In genomic region chr10:119382257-119382656, GRCm38 (mm10) we compare ENCODE assay signal across 18 mouse cellular contexts.
DNase-seq lines count a peak whose midpoint lies in the region; TF ChIP-seq lines count a peak whose summit lies in the region.
"Had no signal": no experiment of that assay in that cellular context is flagged by ENCODE, and none has a peak within 500 bp of the region (broad histone marks: within the 10 kb centered on the region; RNA-seq: fewer than 3 reads in every experiment).

No protein-coding gene starts in this region.

- 20% methylated on average over 11 of the region's 11 CpGs for WGBS in thymus, adult 2 months

- H3K4me3 ChIP-seq in thymus, adult 2 months (ENCODE audit: control insufficient read depth, insufficient read depth, low read length), result no peak overlapping the region
- H3K4me3 ChIP-seq: embryonic facial prominence, embryonic 13.5 days; forebrain, embryonic 10.5 days; heart, adult 2 months; liver, embryonic 12.5 days; lung, embryonic 15.5 days had no signal

- TF ChIP-seq CTCF in thymus, adult 2 months (IDR thresholded peaks at IDR 0.05; ENCODE audit: borderline replicate concordance, control insufficient read depth, extremely low read depth, insufficient read depth, low read length, poor library complexity), result no peak

- peak; percentile 8 to 9 for DNase-seq in spleen, postnatal 36 days (ENCODE audit: low spot score in 2 of 2)
- DNase-seq in spleen, postnatal 14 days (ENCODE audit: low spot score in 2 of 2), result no peak
- peak; percentile 60 for DNase-seq in induced T-regulatory cell, adult 2 months (ENCODE audit: low read depth)
- DNase-seq in thymus, adult 2 months, result peak; percentile 34
- DNase-seq in cerebellum, adult 9-10 months, result no peak
- DNase-seq in cerebellum, adult 18-20 months, result no peak
- DNase-seq in ovary, postnatal 36 days (ENCODE audit: low spot score), result no peak
- DNase-seq: cerebellum, adult 11 months; heart, adult 2 months; kidney, adult 9 months; kidney, postnatal 4 days; layer of hippocampus, postnatal 36 days; left cerebral cortex, postnatal 4 days had no signal

- no peaks in the 10 kb centered on the region for H3K27me3 ChIP-seq in thymus, adult 2 months (ENCODE audit: control insufficient read depth, insufficient read depth, low read length)
- H3K27me3 ChIP-seq: embryonic facial prominence, embryonic 13.5 days; liver, embryonic 12.5 days; lung, embryonic 15.5 days had no signal

- no peak for TF ChIP-seq POLR2A in thymus, adult 2 months (IDR thresholded peaks at IDR 0.05; ENCODE audit: control insufficient read depth, extremely low read depth, insufficient read depth, low read length, poor library complexity)

- no peaks in the 10 kb centered on the region for H3K4me1 ChIP-seq in thymus, adult 2 months (replicated peaks; ENCODE audit: control insufficient read depth, insufficient read depth, low read length)
- H3K4me1 ChIP-seq: embryonic facial prominence, embryonic 13.5 days; forebrain, embryonic 10.5 days; liver, embryonic 12.5 days; lung, embryonic 15.5 days had no signal

- H3K36me3 ChIP-seq in thymus, adult 2 months (ENCODE audit: control insufficient read depth, insufficient read depth, low read length), result no peaks in the 10 kb centered on the region
- H3K36me3 ChIP-seq: embryonic facial prominence, embryonic 13.5 days; forebrain, embryonic 10.5 days; liver, embryonic 12.5 days; lung, embryonic 15.5 days had no signal

- no peak overlapping the region for H3K27ac ChIP-seq in thymus, adult 2 months (ENCODE audit: control insufficient read depth, insufficient read depth, low read length)
- H3K27ac ChIP-seq: embryonic facial prominence, embryonic 13.5 days; forebrain, embryonic 10.5 days; heart, adult 2 months; hindbrain, postnatal 0 days; liver, embryonic 12.5 days; lung, embryonic 15.5 days had no signal

Comparison
In these comparisons a context has a peak if more than half of its experiments do, and no peak if none do; other contexts are left out.
1. DNase-seq: peak in spleen, postnatal 36 days (2 of 2), induced T-regulatory cell, adult 2 months (single experiment) and thymus, adult 2 months (single experiment); none in spleen, postnatal 14 days (0 of 2), cerebellum, adult 9-10 months (single experiment), cerebellum, adult 18-20 months (0 of 2) and ovary, postnatal 36 days (single experiment).